Comparison of ENCODE assay signal across 36 mouse cellular contexts in genomic region chr5:19368175-19368574, GRCm38 (mm10).
"Had no signal": no experiment of that assay in that cellular context is flagged by ENCODE, and none has a peak within 500 bp of the region (broad histone marks: within the 10 kb centered on the region; RNA-seq: fewer than 3 reads in every experiment).

No protein-coding gene starts in this region.

- H3K4me1 ChIP-seq: heart, embryonic 10.5 days; heart, embryonic 12.5 days; heart, embryonic 13.5 days; heart, embryonic 15.5 days; hindbrain, embryonic 10.5 days; hindbrain, embryonic 12.5 days; hindbrain, embryonic 13.5 days; hindbrain, embryonic 15.5 days; intestine, embryonic 15.5 days; kidney, embryonic 15.5 days had no signal

- ATAC-seq: hindbrain, embryonic 16.5 days; hindbrain, postnatal 0 days; inflammation-experienced regulatory T-cells, adult 6 months; intestine, embryonic 15.5 days; intestine, embryonic 16.5 days; intestine, postnatal 0 days had no signal

- H3K36me3 ChIP-seq: heart, embryonic 10.5 days; heart, embryonic 12.5 days; heart, embryonic 13.5 days; heart, embryonic 15.5 days; hindbrain, embryonic 10.5 days; hindbrain, embryonic 12.5 days; hindbrain, embryonic 13.5 days; hindbrain, embryonic 15.5 days; intestine, embryonic 15.5 days; kidney, embryonic 15.5 days had no signal

- H3K4me3 ChIP-seq: heart, embryonic 10.5 days; heart, embryonic 12.5 days; heart, embryonic 13.5 days; heart, embryonic 15.5 days; hindbrain, embryonic 10.5 days; hindbrain, embryonic 12.5 days; hindbrain, embryonic 13.5 days; hindbrain, embryonic 15.5 days; intestine, embryonic 15.5 days; kidney, embryonic 15.5 days; layer of hippocampus, adult 2 months; left cerebral cortex, adult 2 months had no signal

- H3K9ac ChIP-seq: heart, embryonic 12.5 days; heart, embryonic 13.5 days; heart, embryonic 15.5 days; hindbrain, embryonic 12.5 days; hindbrain, embryonic 13.5 days; hindbrain, embryonic 14.5 days; hindbrain, embryonic 15.5 days; intestine, embryonic 15.5 days; kidney, embryonic 15.5 days had no signal

- DNase-seq: heart, postnatal 10 days; heart, postnatal 14 days; heart, postnatal 36 days; heart, postnatal 4 days; kidney, adult 11 months; kidney, adult 18-20 months; kidney, adult 2 months; kidney, adult 8-10 months; kidney, adult 9 months; kidney, postnatal 10 days; kidney, postnatal 14 days; kidney, postnatal 25 days; kidney, postnatal 36 days; kidney, postnatal 4 days; layer of hippocampus, adult 9-11 months; layer of hippocampus, postnatal 36 days had no signal

- H3K4me2 ChIP-seq: heart, embryonic 11.5 days; heart, embryonic 12.5 days; heart, embryonic 13.5 days; heart, embryonic 15.5 days; hindbrain, embryonic 12.5 days; hindbrain, embryonic 13.5 days; hindbrain, embryonic 14.5 days; hindbrain, embryonic 15.5 days; intestine, embryonic 15.5 days; kidney, embryonic 15.5 days had no signal

- H3K27me3 ChIP-seq: heart, embryonic 12.5 days; heart, embryonic 13.5 days; heart, embryonic 15.5 days; hindbrain, embryonic 12.5 days; hindbrain, embryonic 13.5 days; hindbrain, embryonic 15.5 days; intestine, embryonic 15.5 days; kidney, embryonic 15.5 days had no signal

- H3K27ac ChIP-seq: heart, embryonic 10.5 days; heart, embryonic 13.5 days; heart, embryonic 15.5 days; hindbrain, embryonic 10.5 days; hindbrain, embryonic 12.5 days; hindbrain, embryonic 13.5 days; hindbrain, embryonic 14.5 days; hindbrain, embryonic 15.5 days; hindbrain, postnatal 0 days; intestine, embryonic 15.5 days; kidney, embryonic 15.5 days; kidney, postnatal 0 days; layer of hippocampus, adult 2 months; left cerebral cortex, adult 2 months had no signal

- H3K9me3 ChIP-seq: heart, embryonic 10.5 days; heart, embryonic 12.5 days; heart, embryonic 13.5 days; heart, embryonic 15.5 days; hindbrain, embryonic 10.5 days; hindbrain, embryonic 12.5 days; hindbrain, embryonic 13.5 days; hindbrain, embryonic 15.5 days; intestine, embryonic 15.5 days; kidney, embryonic 15.5 days had no signal
